Mouse (Mus musculus) forebrain, postnatal 0 days (tissue): ENCODE data around the gene Slco1c1. TPM values are rescaled to one million over a fixed set of nuclear protein-coding genes. Genes with fewer than 3 reads are reported as not detected.

Experiments used
- ATAC-seq: fragments of 200-750 bp; cut with Nextera tagmentation; 2 replicates; pipeline ENCODE4 v1.8.0; 2017; ENCODE audit warnings: mild to moderate bottlenecking, moderate library complexity
- DNase-seq: peaks from one replicate; pipeline ENCODE4 v3.0.0-alpha.2; 2015
- H3K27ac ChIP-seq: fragments of 300-500 bp; sonication (generic); 2 replicates; pipeline ENCODE4 v1.5.1; 2014; ENCODE audit warnings: low read depth, mild to moderate bottlenecking, antibody characterized with exemption, low read length, moderate library complexity, mixed read lengths
- H3K27me3 ChIP-seq: fragments of 300-500 bp; sonication (generic); 2 replicates; pipeline ENCODE4 v1.6.1; 2014; ENCODE audit warnings: mild to moderate bottlenecking, low read length, mixed read lengths; ENCODE audit not compliant: insufficient read depth
- H3K36me3 ChIP-seq: fragments of 300-500 bp; sonication (generic); 2 replicates; pipeline ENCODE4 v1.6.1; 2014; ENCODE audit warnings: mild to moderate bottlenecking, moderate library complexity; ENCODE audit not compliant: insufficient read depth
- H3K4me1 ChIP-seq: fragments of 300-500 bp; sonication (generic); 2 replicates; pipeline ENCODE4 v1.6.1; 2014; ENCODE audit warnings: antibody characterized with exemption; ENCODE audit not compliant: insufficient read depth
- H3K4me2 ChIP-seq: fragments of 300-500 bp; sonication (generic); 2 replicates; pipeline ENCODE4 v1.6.1; 2014; ENCODE audit warnings: low read depth, mild to moderate bottlenecking, moderate library complexity
- H3K4me3 ChIP-seq: fragments of 300-500 bp; sonication (generic); 2 replicates; pipeline ENCODE4 v1.5.1; 2014; ENCODE audit warnings: low read depth, low read length, mixed read lengths
- H3K9ac ChIP-seq: fragments of 300-500 bp; sonication (generic); 2 replicates; pipeline ENCODE4 v1.6.1; 2014; ENCODE audit warnings: mild to moderate bottlenecking
- H3K9me3 ChIP-seq: fragments of 300-500 bp; sonication (generic); 2 replicates; pipeline ENCODE4 v1.6.1; 2016; ENCODE audit warnings: low read length
- CTCF ChIP-seq: sonication (generic); IDR thresholded peaks from 2 replicates; pipeline ENCODE4 v1.5.1; 2016; ENCODE audit warnings: antibody characterized with exemption, control low read depth, low read depth
- WGBS: fragments of 180-500 bp; shearing (Covaris S2); extraction: QIAGEN DNeasy Blood & Tissue Kit; methylation state at CpG from one replicate; pipeline ENCODE4 v1.1.7; 2014; 5-methylcytosine and 5-hydroxymethylcytosine counted together
- polyA plus RNA-seq: library from polyadenylated mRNA; unstranded; fragments of >200 nt; fragmentation: Nextera tagmentation; extraction: Ambion mirVana; gene quantifications from 2 replicates; pipeline ENCODE4 v1.2.1, GENCODE M21; 2015
- total RNA-seq: library from RNA; depleted of rRNA; stranded (reverse); fragments of >200 nt; gene quantifications from 2 replicates; pipeline ENCODE4 v1.2.3, GENCODE M21; 2014; rRNA removed

Slco1c1 gene
- total and polyA plus RNA-seq, 2 experiments from 2014 or later = 33.8 to 35.7 TPM

- H3K4me3 ChIP-seq = no peak overlapping the region
- no peak overlapping the region for H3K4me2 ChIP-seq
- H3K27ac ChIP-seq = no peak overlapping the region
- no peak overlapping the region for H3K9ac ChIP-seq
- H3K4me1 ChIP-seq = no peaks in the 10 kb centered on the region
- no peaks in the 10 kb centered on the region for H3K36me3 ChIP-seq
- DNase-seq = no peak
- H3K9me3 ChIP-seq = no peaks in the 10 kb centered on the region
- ATAC-seq = no peak
- H3K27me3 ChIP-seq = no peaks in the 10 kb centered on the region
- TF ChIP-seq CTCF = no peak
Measured at GRCm38 (mm10) chr6:141614017-141614416, 89.8 kb downstream of the Slco1c1 start.

GRCm38 (mm10) chr6:141615348-141615747 lies 91.2 kb downstream of the Slco1c1 start:
- Histone ChIP-seq H3K27ac (no peak overlapping the region), H3K27me3 (no peaks in the 10 kb centered on the region), H3K36me3 (no peaks in the 10 kb centered on the region), H3K9me3 (no peaks in the 10 kb centered on the region), H3K9ac (no peak overlapping the region), H3K4me1 (no peaks in the 10 kb centered on the region), H3K4me3 (no peak overlapping the region), H3K4me2 (no peak overlapping the region)
- DNase-seq = no peak
- 92% methylated on average over 3 of the region's 3 CpGs for WGBS
- ATAC-seq = no peak
- TF ChIP-seq CTCF = no peak

Other genes with a start within 250 kb of the Slco1c1 start
- gene Slco1b2, start 105.2 kb downstream of the Slco1c1 start, total RNA-seq = 0.08 and 0.29 TPM in 2 replicates
- not detected in 2 replicates for gene Slco1b2, start 105.2 kb downstream of the Slco1c1 start, polyA plus RNA-seq
- gene Gm5724, start 249.4 kb downstream of the Slco1c1 start, total RNA-seq = not detected in 2 replicates
- not detected in 2 replicates for gene Gm5724, start 249.4 kb downstream of the Slco1c1 start, polyA plus RNA-seq